Mouse (Mus musculus) embryo, embryonic 10.5 days (tissue): ENCODE measurements around the gene Nagk.
"Not testable (repeated sequence)": the region's sequence is repeated elsewhere in the genome, so short reads cannot be mapped to it uniquely, and the experiment has no call there.

ENCODE experiments used
- DNase-seq: peaks from one replicate; pipeline ENCODE4 v3.0.0-alpha.2; 2015; ENCODE audit warnings: low spot score

Nagk gene

DNA sequence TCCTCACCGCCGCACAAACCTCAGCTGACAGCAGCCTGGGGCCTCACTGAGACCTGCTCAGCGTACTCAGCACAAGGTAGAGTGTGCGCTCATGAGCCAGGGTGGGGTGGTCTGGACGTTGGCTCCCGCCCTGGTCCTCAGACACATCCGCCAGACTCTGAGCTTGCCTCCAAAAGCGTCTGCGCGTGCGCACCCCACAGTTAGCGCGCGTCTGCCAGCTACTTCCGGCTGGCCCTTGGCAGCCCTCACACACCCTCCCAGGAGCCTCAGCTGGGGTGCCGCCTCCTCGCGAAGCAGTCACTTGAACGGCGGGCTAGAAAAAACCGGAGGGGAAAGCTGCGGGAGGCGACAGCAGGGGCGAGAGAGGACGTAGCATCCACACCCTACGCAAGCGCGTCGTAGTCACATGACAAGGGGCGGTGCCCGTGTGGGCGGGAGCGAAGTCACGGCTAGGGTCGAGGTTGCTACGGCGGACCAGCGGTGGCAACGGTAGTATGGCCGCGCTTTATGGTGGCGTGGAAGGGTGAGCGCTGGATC is at the start of gene Nagk:
Gene Nagk (plus strand): TSS at position 223 of the 537 bp plus-strand sequence.
- peak; percentile 93 for DNase-seq

DNA sequence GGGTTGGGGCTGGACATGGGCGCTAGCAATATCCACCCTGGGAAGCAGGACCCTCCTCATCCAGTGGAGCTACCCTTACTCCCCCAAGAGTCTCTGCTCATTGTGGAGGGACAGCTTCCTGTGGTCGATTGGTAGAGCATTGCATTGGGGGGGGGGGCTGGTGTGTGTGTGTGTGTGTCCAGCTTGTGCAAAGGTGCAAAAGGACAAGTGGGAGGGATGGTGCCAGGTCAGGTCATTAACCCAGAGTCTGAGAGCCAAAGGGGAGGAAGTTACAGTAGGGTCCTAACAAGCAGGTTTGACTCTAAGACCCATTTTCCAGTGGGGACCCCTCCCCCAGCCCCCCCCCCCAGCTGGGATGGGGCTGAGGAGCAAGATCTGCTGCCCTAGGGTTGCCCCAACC is 49.3 kb upstream of the Nagk start:
- no peak for DNase-seq

DNA sequence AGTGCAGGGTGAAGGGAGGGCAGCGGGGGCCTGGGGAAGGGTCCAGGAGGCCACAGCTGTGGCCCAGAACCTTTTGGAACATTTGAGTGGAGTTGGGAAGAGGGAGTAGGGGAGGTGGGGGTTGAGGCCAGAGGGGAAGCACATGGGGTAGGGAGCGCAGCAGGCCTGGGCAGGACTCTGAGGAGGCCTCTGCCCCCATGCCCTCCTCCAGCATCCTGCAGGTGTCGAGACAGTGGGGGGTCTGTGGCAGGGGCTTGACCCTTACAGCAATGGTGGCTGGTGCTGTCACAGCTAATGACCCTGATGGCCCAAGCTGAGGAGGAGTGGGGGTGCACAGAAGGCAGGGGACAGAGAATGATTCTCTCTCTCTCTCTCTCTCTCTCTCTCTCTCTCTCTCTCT is 45.5 kb upstream of the Nagk start:
- no peak for DNase-seq

DNA sequence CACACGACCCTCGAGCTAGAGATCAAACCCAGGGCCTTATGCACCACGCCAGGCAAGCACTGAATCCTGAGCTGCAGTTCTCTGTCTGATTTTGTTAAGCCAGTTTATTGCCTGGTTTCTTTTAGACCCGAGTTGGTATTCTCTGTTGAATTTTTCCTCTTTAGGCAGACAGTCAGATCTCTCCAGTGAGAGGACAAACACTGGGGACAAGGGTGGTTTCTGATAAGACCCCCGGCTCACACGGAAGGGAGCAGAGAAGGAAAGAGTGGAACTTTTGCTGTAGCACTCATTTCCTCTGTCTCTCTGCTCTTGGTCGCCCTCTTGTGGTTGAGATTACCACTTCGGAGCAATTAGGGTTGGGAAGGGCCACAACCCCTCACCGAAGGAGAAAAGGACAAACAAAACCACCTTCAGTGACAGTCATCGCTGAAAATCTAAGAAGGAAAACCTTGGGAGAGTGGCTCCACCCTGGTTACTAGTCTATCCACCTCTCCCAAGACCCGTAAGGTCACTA is 44.6 kb upstream of the Nagk start:
- DNase-seq: peak; percentile 89

DNA sequence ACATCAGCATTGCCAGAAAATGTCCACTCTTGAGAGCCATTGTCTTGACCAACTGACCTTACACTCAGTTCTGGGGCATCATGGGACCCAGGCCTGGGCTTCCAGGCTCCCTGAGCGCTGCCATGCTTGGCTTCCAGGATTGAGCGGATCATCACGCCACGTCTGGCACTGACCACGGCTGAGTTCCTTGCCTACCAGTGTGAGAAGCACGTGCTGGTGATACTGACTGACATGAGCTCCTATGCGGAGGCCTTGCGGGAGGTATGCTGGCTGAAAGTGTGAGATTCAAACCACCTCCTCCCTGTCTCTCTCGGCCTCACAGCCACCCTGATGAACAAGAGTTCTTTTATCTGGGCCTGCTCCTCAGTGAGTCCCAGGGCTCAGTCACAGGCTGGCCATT is 38.7 kb upstream of the Nagk start:
- DNase-seq: no peak

DNA sequence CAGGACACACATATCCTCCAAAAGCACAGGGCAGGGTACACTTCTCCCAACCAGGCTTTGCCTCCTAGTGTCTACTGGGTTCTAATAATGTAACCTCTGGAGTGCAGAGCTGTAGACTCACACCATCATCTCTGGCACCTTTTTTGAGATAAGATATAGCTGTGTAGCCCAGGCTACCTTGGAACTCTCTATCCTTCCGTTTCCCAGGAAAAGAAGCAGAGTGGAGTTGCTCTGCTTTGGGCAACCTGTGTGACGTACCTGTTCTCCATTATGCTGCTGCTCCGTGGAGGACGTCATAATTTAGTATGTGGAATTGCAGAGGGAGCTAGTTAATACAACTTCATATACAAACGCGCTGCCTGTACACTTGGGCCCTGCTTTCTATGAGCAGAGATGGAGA is 32.4 kb upstream of the Nagk start, which contains the start of gene Ankrd53:
Gene Ankrd53 (plus strand): TSS at position 301 of the 400 bp plus-strand sequence.
- DNase-seq: no peak

DNA sequence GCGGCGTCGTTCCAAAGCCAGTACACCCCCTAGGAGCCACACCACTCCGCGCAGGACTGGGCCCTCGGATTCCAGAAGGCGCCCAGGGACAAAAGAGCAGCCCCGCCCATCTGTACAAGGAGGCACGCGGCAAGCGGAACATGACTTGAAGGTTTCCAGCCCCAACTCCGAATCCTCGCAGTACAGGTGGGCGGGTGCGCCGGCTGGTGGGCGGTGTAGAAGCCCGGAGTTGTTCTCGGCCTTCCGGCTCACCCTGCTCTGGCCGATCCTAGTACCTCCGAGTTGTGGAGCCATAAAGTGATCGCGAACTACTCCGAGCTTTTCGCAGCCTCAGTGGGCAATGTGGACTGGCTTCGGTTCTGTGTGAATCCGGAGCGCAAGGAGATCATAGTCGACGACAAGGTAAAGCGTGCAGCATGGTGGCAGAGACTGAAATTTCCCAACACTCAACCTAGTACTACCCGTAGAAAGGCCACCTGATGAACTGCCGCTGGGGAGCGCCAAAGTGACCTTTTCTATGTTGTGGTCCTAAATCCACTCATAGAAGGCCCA is 31.8 kb upstream of the Nagk start:
- peak; percentile 64 for DNase-seq

DNA sequence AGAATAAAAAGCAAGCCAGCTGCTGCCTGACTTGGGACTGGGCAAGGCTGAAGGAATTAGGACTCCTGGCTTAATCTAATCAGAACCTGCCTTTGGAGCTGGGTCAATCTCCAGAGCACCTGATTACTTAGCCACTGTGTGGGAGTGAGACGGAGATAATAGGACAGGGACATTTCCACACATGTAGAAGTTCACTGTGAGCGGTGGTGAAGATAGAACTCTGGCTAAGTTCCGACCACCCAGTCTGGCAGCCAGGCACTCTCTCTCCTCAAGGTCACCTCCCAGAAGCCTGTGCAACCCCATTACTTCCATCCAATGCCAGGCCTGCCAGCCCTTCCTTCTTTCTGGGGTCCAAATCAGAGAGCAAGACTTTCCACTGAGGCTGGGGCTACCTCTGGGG is 27.8 kb upstream of the Nagk start:
- DNase-seq: no peak

DNA sequence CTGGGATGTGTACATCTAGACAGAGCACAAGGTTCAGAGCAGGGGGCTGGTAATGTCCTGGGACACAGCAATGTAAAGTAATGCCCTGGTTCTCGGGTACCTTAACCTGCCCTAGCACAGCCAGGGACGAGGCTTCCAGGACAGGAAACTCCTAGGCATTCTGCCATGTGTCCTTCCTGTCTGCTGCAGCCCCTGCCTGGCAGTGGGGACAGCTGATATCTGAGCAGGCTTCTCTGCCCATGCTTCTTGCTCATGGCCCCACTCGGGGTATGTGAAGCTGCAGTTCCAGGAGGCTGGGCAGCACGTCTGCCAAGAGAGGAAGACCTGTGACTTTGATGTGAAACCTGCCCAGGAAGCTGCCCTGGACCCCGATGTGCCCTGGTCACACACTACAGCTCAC is 26.3 kb upstream of the Nagk start:
- DNase-seq: no peak

DNA sequence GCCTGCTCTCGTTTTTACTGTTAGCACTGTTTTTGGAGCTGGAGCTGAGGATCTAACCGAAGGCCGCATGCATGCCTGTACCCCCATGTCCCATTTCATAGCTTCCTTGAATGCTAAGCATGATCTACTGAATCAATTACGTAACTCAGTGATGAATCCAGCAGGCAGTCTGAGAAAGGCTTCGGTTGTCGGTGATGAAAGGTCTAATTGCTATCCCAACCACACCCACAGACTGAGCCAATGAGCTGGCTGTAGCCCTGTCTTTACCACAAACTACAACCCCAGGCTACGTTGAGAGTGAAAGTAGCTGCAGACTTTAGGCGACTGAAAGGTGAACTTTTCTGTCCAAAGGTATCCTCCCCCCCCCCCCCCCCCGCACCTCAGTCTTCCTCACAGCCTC is 20.7 kb upstream of the Nagk start:
- no peak for DNase-seq

DNA sequence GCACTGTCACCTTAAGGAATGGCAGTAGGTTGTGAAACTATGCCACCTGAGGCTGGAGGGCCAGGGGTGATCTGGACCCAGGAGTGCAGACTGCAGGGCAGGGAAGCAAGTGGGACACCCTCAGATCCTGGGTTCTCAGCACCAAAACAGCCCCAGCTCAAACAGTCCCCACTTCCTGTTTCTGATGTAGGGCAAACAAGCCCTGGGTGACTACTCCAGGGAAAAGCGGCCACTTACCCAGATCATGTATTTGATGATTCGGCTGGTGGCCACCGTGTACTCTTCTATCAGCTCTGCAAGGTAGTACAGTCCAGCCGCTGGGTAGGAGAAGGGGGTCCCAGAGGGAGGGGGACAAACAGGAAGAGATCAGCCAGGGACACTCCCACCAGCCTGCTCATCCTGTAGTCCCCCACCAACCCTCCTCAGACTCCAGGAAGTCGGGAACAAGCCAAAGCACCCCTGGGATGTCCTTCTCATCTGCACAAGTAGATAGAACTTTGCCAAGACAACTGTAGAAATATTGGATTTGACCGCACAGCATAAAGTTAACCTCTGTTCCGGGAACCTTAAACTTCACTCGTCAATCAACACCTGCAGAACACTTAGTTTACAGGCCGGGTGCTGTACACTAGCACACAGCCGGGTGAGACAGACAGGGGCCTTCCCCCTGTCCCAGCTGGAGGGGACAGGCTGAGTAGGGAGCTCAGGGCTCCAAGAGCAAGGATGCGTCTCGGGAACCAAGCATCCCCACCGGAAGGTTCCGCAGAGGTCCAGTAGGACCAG is 19.8 kb upstream of the Nagk start:
- peak; percentile 59 for DNase-seq

DNA sequence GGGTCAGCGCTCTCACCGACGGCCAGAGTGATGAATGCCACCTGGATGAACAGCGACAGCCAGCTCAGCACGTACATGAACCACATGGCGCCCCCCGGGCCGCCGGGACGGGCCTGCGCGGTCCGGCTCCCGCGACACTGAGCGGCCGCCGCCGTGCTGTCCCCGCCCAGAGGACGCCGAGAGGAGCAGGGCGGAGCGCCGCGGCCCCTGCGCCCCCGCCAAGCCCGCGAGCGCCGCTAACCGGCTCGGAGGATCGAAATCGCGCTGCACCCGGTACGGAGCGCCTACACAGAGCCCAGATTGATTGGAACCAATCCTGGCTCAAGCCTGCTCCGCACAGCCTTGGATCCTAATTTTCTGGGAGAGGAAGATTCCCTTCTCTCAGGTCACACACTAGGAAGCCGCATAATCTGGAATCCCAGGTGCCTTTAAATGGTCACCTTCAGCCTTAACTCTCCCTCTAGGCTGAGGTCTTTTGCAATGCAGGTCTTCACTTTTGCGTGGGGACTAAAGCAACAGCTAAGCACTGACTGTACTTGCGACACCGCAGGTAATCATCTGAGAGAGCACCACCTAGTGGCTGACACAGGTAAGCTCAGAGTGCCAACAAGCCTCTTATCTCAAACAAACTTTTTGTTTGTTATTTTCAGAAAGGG is 19.0 kb upstream of the Nagk start, which contains the start of gene Tex261:
Gene Tex261 (minus strand): TSS at position 176 of the 656 bp plus-strand sequence.
- DNase-seq: peak; percentile 92

DNA sequence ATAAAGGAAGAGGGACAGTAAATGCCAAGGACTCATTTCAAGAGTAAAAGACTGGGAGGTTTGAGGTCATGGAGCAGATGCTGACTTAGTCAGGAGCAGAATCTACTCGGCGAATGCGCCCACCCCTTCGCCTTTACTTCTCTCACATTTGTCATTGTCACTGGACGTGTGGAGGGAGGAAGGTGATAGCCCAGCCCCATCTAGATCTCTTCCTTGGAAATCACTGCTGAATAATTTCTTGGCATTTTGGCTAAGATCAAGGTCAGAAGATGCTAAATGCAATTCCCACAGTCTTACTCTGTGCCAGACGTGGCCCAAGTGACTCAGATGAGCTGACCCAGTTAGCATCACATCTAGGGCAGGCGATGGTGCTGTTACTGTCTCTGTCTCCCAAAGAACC is 16.5 kb upstream of the Nagk start:
- no peak for DNase-seq

DNA sequence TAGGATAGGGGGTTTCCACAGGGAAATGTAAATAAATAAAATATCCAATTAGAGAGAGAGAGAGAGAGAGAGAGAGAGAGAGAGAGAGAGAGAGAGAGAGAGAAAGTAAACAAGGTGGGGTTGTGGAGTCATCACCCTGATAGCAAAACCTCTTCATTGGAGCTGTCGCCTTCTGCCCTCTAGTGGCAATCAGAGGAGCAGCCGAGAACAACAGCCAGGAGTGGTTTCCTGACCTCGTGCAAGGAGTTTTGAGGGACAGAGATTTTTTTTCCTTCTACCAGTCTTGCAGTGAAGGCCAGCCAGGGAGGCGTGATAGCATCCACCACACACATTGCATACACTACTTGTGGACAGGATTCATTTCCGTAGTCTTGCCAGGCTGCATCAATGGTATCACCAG is 15.8 kb upstream of the Nagk start:
- peak; percentile 77 for DNase-seq

DNA sequence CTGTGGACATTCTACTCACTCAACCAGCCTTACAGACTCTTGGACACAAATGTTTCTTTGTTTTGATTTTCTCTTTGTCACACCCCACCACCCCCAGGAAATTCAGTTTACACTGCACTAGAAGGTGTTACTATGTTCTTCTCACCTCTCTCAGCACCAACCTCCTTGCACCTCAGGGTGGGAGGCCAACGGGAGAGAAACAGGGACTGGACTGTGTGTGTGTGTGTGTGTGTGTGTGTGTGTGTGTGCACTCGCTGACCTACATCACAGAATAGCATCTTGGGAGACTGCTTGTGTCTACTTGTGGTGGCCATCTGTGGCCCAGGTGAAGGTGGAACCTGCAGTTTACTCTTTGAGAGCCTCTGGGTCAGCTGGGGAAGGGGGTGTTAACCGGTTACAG is 8.4 kb upstream of the Nagk start:
- no peak for DNase-seq

DNA sequence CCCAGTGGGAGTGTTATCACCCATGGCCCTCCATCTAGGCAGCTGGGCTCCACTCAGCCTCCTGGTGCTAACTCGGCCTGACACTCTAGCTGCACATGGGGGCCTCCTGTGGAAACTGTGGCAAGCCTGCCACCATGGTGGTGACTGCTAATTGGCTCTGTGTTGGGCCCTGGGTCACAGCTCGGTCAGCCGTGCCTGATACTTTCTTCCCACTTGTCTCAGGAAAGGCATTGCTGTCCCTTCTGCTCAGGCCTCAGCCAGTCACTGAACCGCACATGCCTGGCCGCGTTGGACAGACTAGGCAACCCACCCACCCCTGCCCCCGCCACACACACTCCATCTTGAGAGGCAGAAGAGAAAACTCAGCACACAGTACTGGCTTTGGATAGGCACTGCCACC is 6.2 kb upstream of the Nagk start:
- DNase-seq: peak; percentile 40

DNA sequence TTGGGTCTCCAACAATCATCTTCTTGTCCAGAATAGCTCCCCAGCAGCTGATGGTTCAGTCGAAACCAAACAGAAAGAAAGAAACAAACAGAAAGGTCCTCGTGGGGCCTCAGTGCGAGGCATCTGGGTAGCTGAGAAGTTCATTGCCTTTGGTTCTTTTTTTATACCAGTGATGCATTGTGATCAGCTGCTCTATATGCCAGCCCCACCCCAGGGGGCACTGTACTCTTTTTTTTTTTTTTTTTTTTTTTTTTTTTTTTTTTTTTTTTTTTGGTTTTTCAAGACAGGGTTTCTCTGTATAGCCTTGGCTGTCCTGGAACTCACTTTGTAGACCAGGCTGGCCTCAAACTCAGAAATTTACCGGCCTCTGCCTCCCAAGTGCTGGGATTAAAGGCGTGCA is 4.2 kb upstream of the Nagk start:
- not testable (repeated sequence) for DNase-seq

DNA sequence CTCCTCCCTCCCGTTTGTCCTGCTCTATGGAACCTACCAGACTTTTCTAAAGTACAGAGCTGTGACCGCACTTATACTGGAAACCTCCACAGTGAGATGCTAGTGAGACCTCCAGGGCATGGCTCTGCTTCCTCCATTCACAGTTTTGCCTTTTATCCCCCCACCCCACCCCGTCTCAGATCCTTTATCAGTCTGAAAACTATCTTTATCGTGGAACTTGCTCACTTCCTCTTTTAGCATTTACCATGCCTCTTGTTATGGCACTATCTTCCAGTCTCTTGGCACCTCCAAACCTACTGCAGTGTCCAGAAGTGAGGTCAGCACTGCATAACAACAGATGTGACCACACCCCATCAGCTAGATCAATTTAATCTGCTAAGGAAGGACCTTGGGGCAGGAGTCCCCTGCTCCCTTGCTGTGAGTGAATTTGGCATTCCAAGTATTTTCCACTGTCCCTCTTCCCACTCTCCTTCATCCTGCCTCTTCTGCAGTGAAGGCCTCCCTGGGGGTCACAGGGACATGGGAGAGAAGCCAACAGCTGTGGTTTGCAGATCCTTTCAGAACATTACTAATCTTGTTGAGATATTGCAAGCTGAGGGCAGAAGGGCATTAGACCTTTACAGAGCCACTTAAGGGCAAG is 3.4 kb upstream of the Nagk start:
- no peak for DNase-seq

DNA sequence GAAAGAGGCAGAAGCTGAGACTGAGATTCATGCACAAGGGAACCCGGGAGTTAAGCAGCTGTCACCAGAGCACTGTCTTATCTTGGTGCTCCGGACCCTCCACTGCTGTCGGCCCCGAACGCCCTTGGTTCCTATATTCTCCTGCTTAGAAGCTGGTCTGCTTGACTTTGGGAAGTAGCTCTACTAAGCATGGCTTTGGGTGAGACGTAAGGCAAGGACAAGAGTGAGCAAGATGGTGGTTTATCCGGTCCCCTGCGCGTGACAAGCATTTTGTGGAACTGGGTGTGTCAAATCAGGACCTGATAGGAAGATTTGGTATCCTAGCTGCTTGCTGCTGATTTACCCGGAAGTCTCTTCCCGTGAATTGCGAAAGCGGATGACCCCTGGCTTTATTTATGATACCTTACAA is 714 bp downstream of the Nagk start:
- DNase-seq: peak; percentile 38

DNA sequence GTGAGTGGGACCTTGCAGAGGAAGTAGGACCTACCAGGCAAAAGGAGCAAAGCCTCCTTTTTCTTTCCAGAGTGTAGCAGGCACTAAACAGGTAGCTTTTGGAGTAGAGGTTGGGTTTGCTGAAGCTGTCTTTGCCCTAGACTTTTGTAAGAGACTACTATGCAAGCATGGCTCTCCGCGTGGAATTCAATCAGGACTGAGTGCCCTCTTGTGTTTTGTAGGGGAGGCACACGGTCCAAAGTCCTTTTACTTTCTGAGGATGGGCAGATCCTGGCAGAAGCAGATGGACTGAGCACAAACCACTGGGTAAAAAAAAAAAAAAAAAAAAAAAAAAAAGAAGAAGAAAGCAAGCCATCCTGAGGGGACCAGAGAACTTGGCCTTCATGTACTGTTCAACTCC is 1.9 kb downstream of the Nagk start:
- DNase-seq: no peak

DNA sequence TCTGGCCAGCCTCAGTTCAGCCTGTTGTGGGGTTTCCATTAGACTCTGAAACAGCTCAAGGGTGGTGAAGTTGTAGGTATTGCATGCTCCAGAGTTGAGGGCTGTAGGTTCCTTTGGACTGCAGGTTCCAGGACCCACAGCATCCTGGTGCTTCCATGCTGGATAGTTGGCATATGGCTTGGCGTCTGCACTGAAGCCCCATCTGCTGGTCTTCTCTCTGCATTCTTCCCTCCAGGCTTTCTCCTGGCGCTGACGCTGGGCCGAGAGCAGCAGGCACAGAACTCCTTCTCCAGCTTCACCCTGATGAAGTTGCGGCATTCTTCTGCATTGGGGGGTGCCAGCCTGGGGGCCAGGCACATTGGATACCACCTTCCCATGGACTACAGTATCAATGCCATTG is 7.3 kb downstream of the Nagk start:
- no peak for DNase-seq

DNA sequence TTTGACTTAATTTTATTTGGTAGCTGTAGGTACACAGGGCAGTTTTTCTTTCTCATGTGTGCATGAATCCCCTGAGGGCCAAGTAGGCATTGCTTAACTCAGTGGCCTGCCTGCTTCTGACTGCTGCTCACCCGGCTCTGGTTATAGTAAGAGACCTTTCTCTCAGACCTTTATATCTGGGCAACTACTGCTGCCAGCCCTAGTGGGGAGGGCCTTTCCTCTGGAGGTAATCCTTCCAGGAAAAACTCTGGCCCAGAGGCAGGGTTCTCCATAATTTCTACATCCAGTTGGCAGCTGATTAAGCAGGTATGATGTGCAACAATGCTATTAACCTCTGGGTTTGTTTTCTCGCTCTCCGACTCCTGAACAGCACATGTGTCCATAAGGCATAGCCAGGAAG is 8.1 kb downstream of the Nagk start:
- no peak for DNase-seq
